Mouse (Mus musculus): ENCODE results near the gene Mink1.

GRCm38 (mm10) chr11:70528610-70529009 is 34.1 kb upstream of the Mink1 start:
- TF ChIP-seq CTCF (IDR thresholded peaks at IDR 0.05; ENCODE audit: insufficient read depth, low read length) (no peak), POLR2A (IDR thresholded peaks at IDR 0.05; ENCODE audit: borderline replicate concordance, extremely low read depth, low read depth, low read length) (no peak)

Measured in lung, adult 2 months (tissue).